Mouse (Mus musculus): ENCODE measurements around the gene Zfp652. TPM values are rescaled to one million over a fixed set of nuclear protein-coding genes. Genes with fewer than 3 reads are reported as not detected.
"Not testable (repeated sequence)": the region's sequence is repeated elsewhere in the genome, so short reads cannot be mapped to it uniquely, and the experiment has no call there.

Zfp652 gene
- polyA plus RNA-seq, 1 experiment from 2014 or later, result 24.4 TPM

- H3K27me3 ChIP-seq (replicated peaks), result no peaks in the 10 kb centered on the region
- no peak overlapping the region for H3K4me2 ChIP-seq
- H3K9ac ChIP-seq (replicated peaks), result no peak overlapping the region
- ATAC-seq (ENCODE audit: low FRiP score), result no peak
- WGBS, result 77% methylated on average over 6 of the region's 6 CpGs
- H3K27ac ChIP-seq (replicated peaks), result no peak overlapping the region
- no peaks in the 10 kb centered on the region for H3K9me3 ChIP-seq (replicated peaks)
- no peak overlapping the region for H3K4me3 ChIP-seq (replicated peaks)
- no peaks in the 10 kb centered on the region for H3K36me3 ChIP-seq
- H3K4me1 ChIP-seq, result no peaks in the 10 kb centered on the region
Observed at GRCm38 (mm10) chr11:95869918-95870470, 157.5 kb downstream of the Zfp652 start.

- Histone ChIP-seq H3K4me3 (replicated peaks) (peak overlapping the region; percentile 24), H3K9me3 (replicated peaks) (no peaks in the 10 kb centered on the region), H3K4me2 (peak overlapping the region; percentile 48), H3K9ac (replicated peaks) (no peak overlapping the region), H3K36me3 (no peaks in the 10 kb centered on the region), H3K27me3 (replicated peaks) (no peaks in the 10 kb centered on the region), H3K27ac (replicated peaks) (0 out of 2 replicates have a peak overlapping the region, but pooled peaks have one; percentile 30), H3K4me1 (no peaks in the 10 kb centered on the region)
- 42% methylated on average over 9 of the region's 9 CpGs for WGBS
- no peak for ATAC-seq (ENCODE audit: low FRiP score)
Observed at GRCm38 (mm10) chr11:95875804-95876203, 163.3 kb downstream of the Zfp652 start.

DNA sequence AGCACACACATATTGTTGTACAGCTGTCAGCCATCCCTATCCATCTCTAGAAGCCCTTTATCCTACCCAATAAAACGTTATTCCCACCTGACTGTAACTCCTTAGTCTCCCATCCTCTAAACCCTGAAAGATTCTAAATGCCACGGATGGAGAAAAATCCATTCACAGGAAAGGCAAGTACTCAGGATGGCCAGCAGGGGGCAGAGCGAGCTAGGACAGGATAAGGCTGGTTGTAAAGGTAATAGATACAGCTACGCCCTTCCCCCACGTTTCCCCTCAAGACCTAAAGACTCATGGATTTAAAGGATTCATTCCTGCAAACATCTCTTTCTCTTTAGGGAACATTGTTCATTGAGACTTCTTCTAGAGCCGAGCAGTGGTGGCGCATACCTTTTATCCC, 163.8 kb downstream of the Zfp652 start:
- peak overlapping the region; percentile 24 for H3K4me3 ChIP-seq (replicated peaks)

GRCm38 (mm10) chr11:95879861-95880260, 167.4 kb downstream of the Zfp652 start:
- not testable (repeated sequence) for H3K4me1 ChIP-seq; H3K36me3 ChIP-seq; H3K27ac ChIP-seq (replicated peaks); H3K27me3 ChIP-seq (replicated peaks); H3K9ac ChIP-seq (replicated peaks); H3K4me3 ChIP-seq (replicated peaks); H3K9me3 ChIP-seq (replicated peaks); ATAC-seq (ENCODE audit: low FRiP score); H3K4me2 ChIP-seq
- WGBS, result 83% methylated on average over 2 of the region's 2 CpGs

More for the DNA sequence above, 163.8 kb downstream of the Zfp652 start:
- no peaks in the 10 kb centered on the region for H3K36me3 ChIP-seq
- no peaks in the 10 kb centered on the region for H3K27me3 ChIP-seq (replicated peaks)
- no peaks in the 10 kb centered on the region for H3K9me3 ChIP-seq (replicated peaks)
- no peak overlapping the region for H3K9ac ChIP-seq (replicated peaks)
- WGBS, result 17% methylated on average over 7 of the region's 7 CpGs
- 0 out of 2 replicates have a peak overlapping the region, but pooled peaks have one; percentile 30 for H3K27ac ChIP-seq (replicated peaks)
- H3K4me1 ChIP-seq, result no peaks in the 10 kb centered on the region
- no peak for ATAC-seq (ENCODE audit: low FRiP score)
- H3K4me2 ChIP-seq, result peak overlapping the region; percentile 48

Other genes with a start within 250 kb of the Zfp652 start
- gene Nxph3, start 198.1 kb upstream of the Zfp652 start, polyA plus RNA-seq (2015; fragmentation: Nextera tagmentation; extraction: Ambion mirVana), result 1.8 and 2.0 TPM in 2 replicates
- gene Ngfr, start 124.9 kb upstream of the Zfp652 start, polyA plus RNA-seq (2015; fragmentation: Nextera tagmentation; extraction: Ambion mirVana), result 69.1 and 69.3 TPM in 2 replicates
- gene Phb, start 45.7 kb upstream of the Zfp652 start, polyA plus RNA-seq (2015; fragmentation: Nextera tagmentation; extraction: Ambion mirVana), result 205 and 208 TPM in 2 replicates
- 0.99 and 1.3 TPM in 2 replicates for gene B130006D01Rik, start 10.9 kb downstream of the Zfp652 start, polyA plus RNA-seq (2015; fragmentation: Nextera tagmentation; extraction: Ambion mirVana)
- gene Phospho1, start 111.8 kb downstream of the Zfp652 start, polyA plus RNA-seq (2015; fragmentation: Nextera tagmentation; extraction: Ambion mirVana), result 0.64 TPM in 1 of 2 replicates, not detected in the other
- gene Gngt2, start 124.5 kb downstream of the Zfp652 start, polyA plus RNA-seq (2015; fragmentation: Nextera tagmentation; extraction: Ambion mirVana), result 3.5 and 13.2 TPM in 2 replicates
- 1.6 and 15.2 TPM in 2 replicates for gene Abi3, start 129.8 kb downstream of the Zfp652 start, polyA plus RNA-seq (2015; fragmentation: Nextera tagmentation; extraction: Ambion mirVana)
- 5.1 TPM in 1 of 2 replicates, not detected in the other for gene B4galnt2, start 202.2 kb downstream of the Zfp652 start, polyA plus RNA-seq (2015; fragmentation: Nextera tagmentation; extraction: Ambion mirVana)